Mouse (Mus musculus): ENCODE measurements around the gene Itgb5. TPM values are rescaled to one million over a fixed set of nuclear protein-coding genes. Genes with fewer than 3 reads are reported as not detected.

The Itgb5 gene
- polyA plus RNA-seq, 1 experiment from 2014 or later: 28.2 TPM

GRCm38 (mm10) chr16:33931682-33932081 is 102.2 kb downstream of the Itgb5 start:
- no peaks in the 10 kb centered on the region for H3K27me3 ChIP-seq (ENCODE audit: control insufficient read depth, insufficient read depth, low read length)
- ATAC-seq (replicated peaks; ENCODE audit: low FRiP score): no peak
- H3K27ac ChIP-seq (ENCODE audit: low read depth, low read length): no peak overlapping the region
- no peaks in the 10 kb centered on the region for H3K4me1 ChIP-seq (replicated peaks; ENCODE audit: control insufficient read depth, insufficient read depth, low read length)
- no peaks in the 10 kb centered on the region for H3K36me3 ChIP-seq (ENCODE audit: control insufficient read depth, insufficient read depth, low read length)
- no peak overlapping the region for H3K9ac ChIP-seq (ENCODE audit: low read length)
- H3K9me3 ChIP-seq (ENCODE audit: control insufficient read depth, low read length): no peaks in the 10 kb centered on the region
- no peak overlapping the region for H3K4me2 ChIP-seq (ENCODE audit: low read depth, low read length, severe bottlenecking)
- 53% methylated on average over 2 of the region's 2 CpGs for WGBS
- no peak for DNase-seq (ENCODE audit: low spot score)
- H3K4me3 ChIP-seq (ENCODE audit: low read depth, low read length): no peak overlapping the region

GRCm38 (mm10) chr16:33932126-33932525 is 102.7 kb downstream of the Itgb5 start:
- Histone ChIP-seq H3K27me3 (ENCODE audit: control insufficient read depth, insufficient read depth, low read length) (no peaks in the 10 kb centered on the region), H3K9ac (ENCODE audit: low read length) (no peak overlapping the region), H3K4me3 (ENCODE audit: low read depth, low read length) (no peak overlapping the region), H3K4me1 (replicated peaks; ENCODE audit: control insufficient read depth, insufficient read depth, low read length) (no peaks in the 10 kb centered on the region), H3K4me2 (ENCODE audit: low read depth, low read length, severe bottlenecking) (no peak overlapping the region), H3K27ac (ENCODE audit: low read depth, low read length) (no peak overlapping the region), H3K9me3 (ENCODE audit: control insufficient read depth, low read length) (no peaks in the 10 kb centered on the region), H3K36me3 (ENCODE audit: control insufficient read depth, insufficient read depth, low read length) (no peaks in the 10 kb centered on the region)
- no peak for ATAC-seq (replicated peaks; ENCODE audit: low FRiP score)
- DNase-seq (ENCODE audit: low spot score): no peak
- WGBS: 66% methylated on average over 5 of the region's 5 CpGs

GRCm38 (mm10) chr16:33933411-33933810 is 103.9 kb downstream of the Itgb5 start:
- H3K9ac ChIP-seq (ENCODE audit: low read length): no peak overlapping the region
- no peaks in the 10 kb centered on the region for H3K4me1 ChIP-seq (replicated peaks; ENCODE audit: control insufficient read depth, insufficient read depth, low read length)
- H3K27ac ChIP-seq (ENCODE audit: low read depth, low read length): no peak overlapping the region
- WGBS: 92% methylated on average over 11 of the region's 11 CpGs
- H3K4me2 ChIP-seq (ENCODE audit: low read depth, low read length, severe bottlenecking): no peak overlapping the region
- no peaks in the 10 kb centered on the region for H3K9me3 ChIP-seq (ENCODE audit: control insufficient read depth, low read length)
- no peak overlapping the region for H3K4me3 ChIP-seq (ENCODE audit: low read depth, low read length)
- H3K27me3 ChIP-seq (ENCODE audit: control insufficient read depth, insufficient read depth, low read length): no peaks in the 10 kb centered on the region
- H3K36me3 ChIP-seq (ENCODE audit: control insufficient read depth, insufficient read depth, low read length): no peaks in the 10 kb centered on the region
- ATAC-seq (replicated peaks; ENCODE audit: low FRiP score) (no peak), DNase-seq (ENCODE audit: low spot score) (no peak)

GRCm38 (mm10) chr16:33934701-33935406 is 105.4 kb downstream of the Itgb5 start:
- no peaks in the 10 kb centered on the region for H3K9me3 ChIP-seq (ENCODE audit: control insufficient read depth, low read length)
- no peak for ATAC-seq (replicated peaks; ENCODE audit: low FRiP score)
- no peaks in the 10 kb centered on the region for H3K36me3 ChIP-seq (ENCODE audit: control insufficient read depth, insufficient read depth, low read length)
- DNase-seq (ENCODE audit: low spot score): no peak
- no peak overlapping the region for H3K27ac ChIP-seq (ENCODE audit: low read depth, low read length)
- no peak overlapping the region for H3K4me2 ChIP-seq (ENCODE audit: low read depth, low read length, severe bottlenecking)
- no peaks in the 10 kb centered on the region for H3K4me1 ChIP-seq (replicated peaks; ENCODE audit: control insufficient read depth, insufficient read depth, low read length)
- H3K4me3 ChIP-seq (ENCODE audit: low read depth, low read length): no peak overlapping the region
- H3K9ac ChIP-seq (ENCODE audit: low read length): no peak overlapping the region; the same call in 1 of the 2 replicates
- 71% methylated on average over 5 of the region's 5 CpGs for WGBS
- H3K27me3 ChIP-seq (ENCODE audit: control insufficient read depth, insufficient read depth, low read length): no peaks in the 10 kb centered on the region

GRCm38 (mm10) chr16:33935407-33935785 is 105.9 kb downstream of the Itgb5 start:
- no peaks in the 10 kb centered on the region for H3K27me3 ChIP-seq (ENCODE audit: control insufficient read depth, insufficient read depth, low read length)
- no peak overlapping the region for H3K4me2 ChIP-seq (ENCODE audit: low read depth, low read length, severe bottlenecking)
- DNase-seq (ENCODE audit: low spot score) (no peak), ATAC-seq (replicated peaks; ENCODE audit: low FRiP score) (no peak)
- H3K36me3 ChIP-seq (ENCODE audit: control insufficient read depth, insufficient read depth, low read length): no peaks in the 10 kb centered on the region
- no peaks in the 10 kb centered on the region for H3K4me1 ChIP-seq (replicated peaks; ENCODE audit: control insufficient read depth, insufficient read depth, low read length)
- no peaks in the 10 kb centered on the region for H3K9me3 ChIP-seq (ENCODE audit: control insufficient read depth, low read length)
- H3K9ac ChIP-seq (ENCODE audit: low read length): no peak overlapping the region
- H3K4me3 ChIP-seq (ENCODE audit: low read depth, low read length): no peak overlapping the region
- 95% methylated on average over 6 of the region's 6 CpGs for WGBS
- H3K27ac ChIP-seq (ENCODE audit: low read depth, low read length): no peak overlapping the region

- Histone ChIP-seq H3K27me3 (ENCODE audit: control insufficient read depth, insufficient read depth, low read length) (no peaks in the 10 kb centered on the region), H3K27ac (ENCODE audit: low read depth, low read length) (no peak overlapping the region), H3K4me1 (replicated peaks; ENCODE audit: control insufficient read depth, insufficient read depth, low read length) (no peaks in the 10 kb centered on the region), H3K9ac (ENCODE audit: low read length) (no peak overlapping the region), H3K4me3 (ENCODE audit: low read depth, low read length) (no peak overlapping the region), H3K36me3 (ENCODE audit: control insufficient read depth, insufficient read depth, low read length) (no peaks in the 10 kb centered on the region), H3K4me2 (ENCODE audit: low read depth, low read length, severe bottlenecking) (no peak overlapping the region), H3K9me3 (ENCODE audit: control insufficient read depth, low read length) (no peaks in the 10 kb centered on the region)
- ATAC-seq (replicated peaks; ENCODE audit: low FRiP score) (no peak), DNase-seq (ENCODE audit: low spot score) (no peak)
- 89% methylated on average over 4 of the region's 4 CpGs for WGBS
These were observed 107.4 kb downstream of the Itgb5 start for GRCm38 (mm10) chr16:33936885-33937284.

GRCm38 (mm10) chr16:33937567-33937966 is 108.1 kb downstream of the Itgb5 start:
- DNase-seq (ENCODE audit: low spot score) (no peak), ATAC-seq (replicated peaks; ENCODE audit: low FRiP score) (no peak)
- H3K9ac ChIP-seq (ENCODE audit: low read length): no peak overlapping the region
- no peak overlapping the region for H3K4me2 ChIP-seq (ENCODE audit: low read depth, low read length, severe bottlenecking)
- H3K4me3 ChIP-seq (ENCODE audit: low read depth, low read length): no peak overlapping the region
- H3K9me3 ChIP-seq (ENCODE audit: control insufficient read depth, low read length): no peaks in the 10 kb centered on the region
- no peaks in the 10 kb centered on the region for H3K27me3 ChIP-seq (ENCODE audit: control insufficient read depth, insufficient read depth, low read length)
- WGBS: 92% methylated on average over 8 of the region's 8 CpGs
- peaks cover 2% of the 10 kb centered on the region; the same call in 1 of the 2 replicates for H3K4me1 ChIP-seq (replicated peaks; ENCODE audit: control insufficient read depth, insufficient read depth, low read length)
- H3K36me3 ChIP-seq (ENCODE audit: control insufficient read depth, insufficient read depth, low read length): no peaks in the 10 kb centered on the region
- no peak overlapping the region for H3K27ac ChIP-seq (ENCODE audit: low read depth, low read length)

GRCm38 (mm10) chr16:33938311-33939132 is 109.1 kb downstream of the Itgb5 start:
- DNase-seq (ENCODE audit: low spot score) (no peak), ATAC-seq (replicated peaks; ENCODE audit: low FRiP score) (no peak)
- Histone ChIP-seq H3K9me3 (ENCODE audit: control insufficient read depth, low read length) (no peaks in the 10 kb centered on the region), H3K4me2 (ENCODE audit: low read depth, low read length, severe bottlenecking) (no peak overlapping the region), H3K27me3 (ENCODE audit: control insufficient read depth, insufficient read depth, low read length) (no peaks in the 10 kb centered on the region), H3K9ac (ENCODE audit: low read length) (no peak overlapping the region), H3K27ac (ENCODE audit: low read depth, low read length) (no peak overlapping the region), H3K4me3 (ENCODE audit: low read depth, low read length) (no peak overlapping the region), H3K36me3 (ENCODE audit: control insufficient read depth, insufficient read depth, low read length) (no peaks in the 10 kb centered on the region), H3K4me1 (replicated peaks; ENCODE audit: control insufficient read depth, insufficient read depth, low read length) (peaks cover 3% of the 10 kb centered on the region; the same call in 1 of the 2 replicates)
- 76% methylated on average over 12 of the region's 12 CpGs for WGBS
